Mouse (Mus musculus) heart, adult 9 months (tissue): ENCODE data around the gene Il17rd.

Experiments used
- DNase-seq, 2 experiments: peaks; one replicate each; pipeline ENCODE4 v3.0.0; 2022; ENCODE audit warnings: low spot score in 2 of 2

Il17rd gene

DNA sequence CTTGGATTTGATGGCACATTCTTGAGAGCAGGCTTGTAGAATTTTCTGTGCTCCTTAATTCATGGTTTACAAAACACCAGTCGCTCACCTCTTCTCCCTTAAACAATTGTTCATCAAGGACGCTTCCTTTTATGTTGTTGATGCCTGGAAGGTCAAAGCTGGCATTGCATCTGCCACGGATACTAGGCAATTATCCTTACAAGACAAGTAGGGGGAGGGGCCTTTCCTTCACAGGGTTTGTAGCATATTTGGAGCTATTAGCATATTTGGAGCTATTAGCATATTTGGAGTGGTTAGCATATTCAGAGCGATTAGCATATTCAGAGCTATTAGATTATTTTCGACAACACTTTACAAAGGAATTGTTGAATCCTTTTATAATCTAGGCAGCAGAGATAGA lies 55.5 kb downstream of the Il17rd start:
- no peak for DNase-seq

DNA sequence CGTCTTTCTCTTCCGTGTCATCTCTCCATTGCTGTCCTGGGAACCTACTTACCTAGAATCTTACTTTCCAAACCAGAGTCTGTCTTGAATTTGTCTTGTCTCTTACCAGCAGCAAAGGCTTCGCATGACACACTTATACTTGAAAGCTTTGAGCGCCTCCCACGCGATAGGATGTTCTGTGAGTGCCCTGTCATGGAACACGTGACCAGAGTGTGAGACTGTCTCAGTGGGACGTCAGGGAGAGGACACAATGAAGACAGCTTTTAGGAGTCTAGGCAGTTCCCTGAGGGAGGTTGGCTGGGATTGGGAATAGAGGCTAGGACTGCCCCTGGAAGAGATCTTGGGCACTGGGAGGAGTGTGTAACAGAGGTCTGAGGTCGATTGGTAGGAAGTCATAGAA lies 57.4 kb downstream of the Il17rd start:
- DNase-seq: no peak

DNA sequence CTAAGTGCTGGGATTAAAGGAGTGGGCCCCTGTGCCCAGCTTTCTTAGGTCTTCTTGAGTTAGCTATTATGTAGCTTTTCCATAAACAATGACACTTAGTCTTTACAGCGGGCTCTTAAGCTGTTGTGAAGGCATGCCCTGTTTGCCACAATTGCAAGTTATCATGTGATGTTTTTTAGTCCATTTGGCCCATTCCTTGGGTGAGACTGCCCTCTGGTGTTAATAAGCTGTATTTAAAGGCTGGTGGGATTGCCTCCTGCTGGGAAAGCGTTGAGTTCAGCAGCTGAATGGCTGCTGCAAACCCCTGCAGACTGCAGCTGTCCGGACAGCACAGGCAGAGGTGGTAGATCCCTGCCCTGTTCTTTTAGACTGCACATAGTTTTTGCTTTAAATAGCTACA lies 58.0 kb downstream of the Il17rd start:
- DNase-seq: peak; percentile 67 to 82

DNA sequence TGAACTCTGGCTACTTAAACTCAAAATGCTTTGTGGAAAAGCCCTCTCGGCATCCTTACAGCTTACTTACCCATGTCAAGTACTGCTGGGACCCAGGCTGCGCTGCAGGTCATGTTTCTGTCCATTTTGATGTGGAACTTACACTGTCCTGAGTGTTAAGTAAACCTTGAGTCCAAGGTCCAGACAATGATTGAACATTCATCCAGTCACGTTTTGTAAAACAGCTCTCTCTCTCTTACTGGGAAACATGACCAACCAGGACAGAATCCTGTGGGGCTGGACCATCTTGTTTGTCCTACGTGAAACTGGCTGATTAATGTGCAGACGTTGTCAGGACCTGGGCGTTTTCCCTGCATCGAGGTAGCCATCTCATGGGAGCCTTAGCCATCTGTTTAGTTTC lies 63.0 kb downstream of the Il17rd start:
- no peak for DNase-seq

DNA sequence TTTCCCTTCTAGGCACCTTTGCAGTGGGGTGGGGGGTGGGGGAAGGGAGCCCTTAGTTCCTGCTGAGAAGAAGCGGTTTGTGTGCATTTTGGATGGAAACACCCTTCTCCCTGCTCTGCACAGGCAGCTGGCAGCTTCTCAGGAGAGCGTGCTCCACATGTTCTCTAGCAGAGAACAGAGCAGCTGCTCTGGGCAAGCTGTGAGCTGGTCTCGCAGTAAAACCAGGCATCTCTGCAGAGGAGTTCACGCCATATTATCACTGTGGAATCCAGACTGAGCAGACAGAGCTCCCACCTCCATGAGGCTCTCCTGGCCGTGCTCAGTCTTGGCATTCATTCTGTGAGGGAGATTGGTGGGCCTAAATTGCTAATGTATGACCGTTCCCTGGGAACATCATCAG lies 64.0 kb downstream of the Il17rd start:
- no peak for DNase-seq

DNA sequence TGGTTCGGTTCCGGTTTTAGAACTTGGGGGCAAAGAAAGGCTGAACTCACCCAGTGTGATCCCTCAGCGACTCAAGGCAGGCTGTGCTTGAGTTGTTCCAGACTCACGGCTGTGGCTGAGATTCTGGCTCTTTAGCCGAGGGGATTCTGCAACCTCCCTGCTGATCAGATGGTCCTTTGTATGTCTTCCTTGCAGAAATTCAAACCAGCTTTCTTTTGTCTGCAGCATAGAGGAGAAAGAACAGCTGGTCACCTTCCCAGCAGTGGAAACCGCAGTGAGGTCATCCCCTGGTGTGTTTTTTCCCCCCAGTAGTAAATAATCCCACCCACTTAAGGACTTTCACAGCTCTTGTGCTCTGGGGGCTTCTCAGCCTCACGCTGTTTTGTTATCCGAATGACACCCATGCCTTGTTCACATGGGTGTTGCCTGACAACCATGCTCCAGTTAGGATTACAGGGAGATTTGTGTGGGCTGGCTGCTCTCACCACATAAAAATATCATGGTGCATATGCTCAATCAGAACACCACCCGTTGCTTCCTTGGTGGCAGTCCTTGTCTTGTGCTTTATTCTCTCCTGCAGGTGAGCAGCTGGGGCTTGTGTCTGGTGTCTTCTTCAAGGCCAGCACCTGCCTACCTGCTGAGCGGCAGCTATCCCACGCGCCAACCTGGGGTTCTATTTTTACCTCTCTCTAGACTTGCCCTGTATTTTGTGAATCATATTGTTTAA lies 67.2 kb downstream of the Il17rd start:
- DNase-seq: peak in 1 of 2 experiments; percentile 20

DNA sequence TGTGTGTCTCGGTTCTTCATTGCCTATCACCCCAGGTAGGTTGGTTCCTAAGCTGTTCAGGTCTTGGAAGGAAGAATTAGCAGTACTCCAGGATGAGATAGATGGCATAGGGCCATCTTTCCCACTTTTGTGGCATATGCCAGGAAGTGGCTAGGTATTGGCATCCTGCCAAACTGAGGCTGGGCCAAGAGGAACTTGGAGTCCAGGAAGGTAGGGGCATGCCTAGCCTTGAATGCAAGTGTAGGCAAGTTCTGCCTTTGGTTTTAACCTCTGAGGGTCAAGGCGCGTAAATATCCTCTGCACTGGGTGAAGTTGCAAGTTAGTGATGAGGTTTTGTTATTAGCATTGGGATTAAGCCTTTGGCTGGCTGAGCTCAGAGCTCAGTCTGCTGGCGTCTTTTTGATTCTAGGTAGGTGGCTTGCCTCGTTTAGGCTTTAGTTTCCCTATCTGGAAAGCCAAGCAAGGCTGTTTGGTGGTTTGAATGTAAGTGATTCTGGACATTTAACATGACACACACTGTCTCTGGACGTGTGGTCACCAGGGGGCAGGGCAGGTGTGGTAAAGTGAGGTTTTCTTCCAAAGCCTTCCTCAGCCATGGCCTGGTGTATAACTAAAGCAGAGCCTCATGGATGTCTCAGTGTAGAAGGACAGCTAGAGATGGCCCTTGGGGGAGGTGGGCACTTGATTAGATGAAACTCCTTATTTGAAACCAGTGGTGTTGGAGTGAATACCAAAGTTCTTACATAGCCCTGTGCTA lies 70.2 kb downstream of the Il17rd start:
- DNase-seq: no peak

DNA sequence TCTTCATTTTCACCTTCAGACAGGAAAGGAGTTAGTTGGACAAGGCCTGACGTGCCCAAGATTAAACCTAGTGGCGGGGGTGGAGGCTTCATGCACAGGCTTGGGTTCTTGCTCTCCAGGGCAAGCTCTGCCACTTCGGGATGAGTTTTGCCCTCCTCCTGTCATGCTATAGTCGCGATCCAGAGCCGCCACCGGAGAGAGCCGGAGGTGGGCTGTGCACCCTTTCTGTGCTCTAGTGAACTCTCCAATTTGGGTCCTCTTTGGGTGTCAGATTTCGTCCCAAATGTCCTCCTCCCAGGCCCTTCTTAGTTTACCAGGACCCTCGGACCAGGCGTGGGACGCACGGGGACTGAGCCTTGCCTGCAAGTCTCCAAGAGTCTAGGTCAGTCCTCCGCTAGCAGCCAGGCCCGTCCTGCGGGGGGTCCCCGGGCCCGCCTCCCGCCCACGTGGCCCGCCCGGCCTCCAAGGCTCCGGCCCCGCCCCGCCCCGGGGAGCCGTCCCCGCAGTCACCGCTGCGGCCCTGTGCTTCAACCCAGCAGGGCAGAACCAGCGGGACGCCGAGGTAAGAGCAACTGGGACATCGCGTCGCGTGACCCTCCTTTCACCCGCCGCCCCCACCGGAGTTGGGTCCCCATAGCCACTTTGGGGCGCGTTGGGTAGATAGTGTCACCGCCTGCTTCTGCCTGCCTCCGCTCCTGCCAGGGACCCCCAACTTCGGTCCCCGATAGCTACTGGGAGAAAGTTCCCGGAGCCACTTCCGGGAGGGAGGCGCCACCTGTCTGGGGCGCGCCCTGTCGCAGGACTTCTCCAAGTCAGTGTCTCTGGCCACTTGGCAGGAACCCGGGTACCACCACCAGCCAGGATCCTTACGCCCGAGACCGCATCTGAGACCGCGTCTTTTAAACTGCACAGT lies 75.9 kb downstream of the Il17rd start, which contains the start of gene Arhgef3:
TSS of gene Arhgef3 (plus strand) at position 538 of the 913 bp plus-strand sequence.
- DNase-seq: peak; percentile 72 to 73

DNA sequence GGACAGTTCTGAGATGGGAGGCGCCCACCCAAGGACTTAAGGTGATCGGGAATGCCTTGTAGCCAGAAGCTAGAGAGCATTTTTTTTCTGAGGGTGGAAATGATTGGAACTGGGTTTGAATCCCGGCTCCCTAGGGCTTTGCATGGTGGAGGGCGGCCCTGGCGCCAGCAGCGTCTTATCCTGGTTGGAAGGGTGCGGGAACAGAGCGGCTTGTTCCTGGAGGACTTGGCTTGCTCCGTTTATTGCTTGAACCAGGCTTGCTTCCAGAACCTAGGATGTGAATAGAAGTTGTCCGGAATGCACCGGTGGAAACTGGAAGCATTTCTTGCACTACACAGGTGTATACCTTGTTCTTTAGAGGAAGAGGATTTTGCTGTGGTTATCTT lies 76.5 kb downstream of the Il17rd start:
- peak; percentile 51 to 57 for DNase-seq

DNA sequence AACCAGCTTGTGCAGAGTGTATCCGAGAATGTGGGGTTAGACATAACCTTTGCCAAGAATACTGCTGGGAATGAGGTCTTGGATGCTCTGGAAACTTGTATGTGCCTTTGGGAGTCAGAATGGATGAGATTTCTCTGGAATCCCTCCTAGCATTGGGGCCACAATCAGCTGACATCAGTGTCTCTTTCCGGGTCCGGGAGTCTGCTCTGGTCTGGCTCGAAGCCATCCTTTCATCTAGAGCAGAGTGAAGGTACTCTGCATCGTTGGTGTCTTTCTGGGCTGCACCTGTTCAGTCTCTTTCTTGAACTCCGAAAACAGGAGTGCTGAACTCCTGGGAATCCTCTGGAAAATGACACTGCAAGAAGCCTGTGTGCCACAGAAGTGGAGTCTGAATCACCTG lies 77.2 kb downstream of the Il17rd start:
- no peak for DNase-seq

DNA sequence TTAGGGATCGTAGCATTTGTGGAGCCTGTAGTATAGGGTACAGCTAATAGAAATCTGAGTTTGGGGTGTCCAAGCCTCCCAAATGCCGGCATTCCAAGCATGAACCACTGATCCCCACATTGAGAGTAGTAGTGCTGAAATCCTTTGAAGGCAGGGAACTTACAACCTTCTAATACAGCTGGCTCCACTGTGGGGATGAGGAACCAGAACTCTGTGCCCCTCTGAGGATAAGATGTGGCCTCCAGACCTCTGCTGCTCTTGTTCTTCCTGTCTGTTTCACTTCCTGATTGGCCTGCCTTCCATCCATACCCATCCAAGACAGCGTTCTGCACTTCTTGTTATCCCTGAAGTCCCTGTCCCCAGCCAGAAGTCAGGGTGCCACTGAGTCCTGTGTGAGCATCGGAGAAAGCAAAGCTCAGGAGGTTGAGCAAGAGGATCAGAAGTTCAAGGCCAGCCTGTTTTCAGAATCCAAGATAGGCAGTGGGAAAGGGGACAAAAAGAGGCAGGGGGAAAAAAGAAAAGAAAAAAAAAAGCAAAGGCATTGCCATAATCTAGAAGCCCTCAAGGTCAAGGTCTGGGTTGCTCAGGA lies 77.9 kb downstream of the Il17rd start:
- no peak for DNase-seq

DNA sequence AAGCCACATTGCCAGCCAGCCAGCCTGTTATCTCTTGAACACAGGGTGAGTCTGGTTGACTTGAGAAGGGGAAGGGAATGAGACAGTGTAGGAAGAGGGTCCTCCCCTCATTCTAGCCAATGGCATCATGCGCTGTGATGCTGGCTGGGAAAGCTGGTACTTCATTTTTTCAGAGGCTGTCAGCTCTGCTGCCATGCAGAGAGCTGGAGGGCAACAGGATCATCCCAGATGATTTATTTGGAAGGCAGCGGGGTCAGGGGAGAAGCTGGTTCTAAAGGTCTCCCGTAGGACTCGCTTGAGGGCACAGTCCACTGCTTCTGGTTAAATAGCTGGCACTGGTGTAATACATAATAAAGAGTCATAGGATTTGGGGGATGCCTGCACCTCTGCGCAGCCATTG lies 79.8 kb downstream of the Il17rd start:
- no peak for DNase-seq

DNA sequence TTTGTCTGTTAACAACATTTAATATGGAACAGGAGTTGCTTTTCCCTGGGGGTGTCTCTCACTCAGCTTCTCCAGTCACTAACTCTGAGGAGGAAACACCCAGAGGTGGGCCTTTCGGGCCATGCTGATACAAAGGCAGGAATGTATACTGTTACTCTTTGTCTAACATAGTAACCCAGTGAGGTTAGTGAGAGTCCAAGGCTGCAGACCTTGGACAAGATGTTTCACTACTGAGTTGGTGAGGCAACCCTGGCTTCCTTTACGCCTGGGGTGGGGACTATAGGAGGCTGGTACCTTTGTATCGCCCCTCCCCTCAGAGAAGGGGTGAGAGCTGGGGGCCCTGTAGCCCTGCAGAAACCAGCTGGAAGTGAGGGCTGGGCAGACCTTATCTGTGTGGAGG lies 83.9 kb downstream of the Il17rd start:
- DNase-seq: no peak

DNA sequence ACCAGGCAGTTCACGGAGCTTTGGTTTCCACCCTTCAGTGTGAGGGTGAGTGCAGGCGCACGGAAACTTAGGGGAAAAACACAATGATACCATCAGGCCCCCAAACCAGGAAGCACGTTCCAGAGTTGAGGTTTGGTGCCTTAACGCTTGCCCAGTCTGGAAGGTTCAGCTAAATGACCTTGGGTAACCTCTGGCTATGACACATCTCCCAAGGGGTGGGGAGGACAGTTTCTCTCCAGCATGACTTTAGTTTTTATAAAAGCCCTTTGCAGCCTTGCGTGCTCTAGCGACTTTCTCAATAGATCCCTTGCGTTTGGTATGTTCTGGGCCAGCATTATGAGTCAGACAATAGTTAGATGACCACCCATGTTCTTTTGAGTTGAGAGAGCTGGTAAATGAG lies 84.8 kb downstream of the Il17rd start:
- DNase-seq: peak; percentile 68 to 78

DNA sequence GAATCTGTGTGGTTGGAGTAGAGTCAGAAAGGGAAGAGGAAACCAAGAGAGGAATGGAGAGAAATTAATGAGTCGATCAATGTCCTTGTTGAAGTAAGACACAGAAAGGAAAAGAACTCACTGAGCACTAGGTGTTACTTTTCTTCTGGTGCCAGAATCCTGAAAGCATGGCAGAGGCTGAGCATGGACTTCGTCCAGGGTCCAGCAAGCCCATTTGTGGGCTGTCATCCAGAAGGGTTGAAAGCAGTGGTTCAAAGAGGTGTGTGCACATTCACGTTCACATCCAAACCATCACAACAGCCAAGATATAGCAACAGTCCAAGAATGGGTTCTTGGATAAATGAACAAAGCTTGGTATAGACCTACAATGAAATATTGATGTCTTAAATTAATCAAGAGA lies 91.3 kb downstream of the Il17rd start:
- no peak for DNase-seq

DNA sequence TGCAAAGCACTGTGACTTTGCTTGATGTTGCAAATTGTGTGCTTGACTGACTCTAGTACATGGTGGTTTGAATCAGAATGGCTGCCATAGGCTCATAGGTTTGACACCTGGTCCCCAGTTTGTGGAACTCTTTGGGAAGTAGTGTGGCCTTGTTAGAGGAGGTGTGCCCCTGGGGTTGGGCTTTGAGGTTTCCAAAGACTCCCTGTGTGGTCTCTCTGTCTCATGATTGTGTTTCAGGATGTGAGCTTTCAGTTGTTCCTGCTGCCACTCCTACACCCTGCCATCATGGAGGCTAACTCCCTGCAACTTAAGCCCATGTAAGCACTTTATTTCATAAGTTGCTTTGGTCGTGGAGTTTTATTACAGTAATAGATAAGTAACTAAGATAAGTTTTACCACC lies 91.9 kb downstream of the Il17rd start:
- DNase-seq: no peak

DNA sequence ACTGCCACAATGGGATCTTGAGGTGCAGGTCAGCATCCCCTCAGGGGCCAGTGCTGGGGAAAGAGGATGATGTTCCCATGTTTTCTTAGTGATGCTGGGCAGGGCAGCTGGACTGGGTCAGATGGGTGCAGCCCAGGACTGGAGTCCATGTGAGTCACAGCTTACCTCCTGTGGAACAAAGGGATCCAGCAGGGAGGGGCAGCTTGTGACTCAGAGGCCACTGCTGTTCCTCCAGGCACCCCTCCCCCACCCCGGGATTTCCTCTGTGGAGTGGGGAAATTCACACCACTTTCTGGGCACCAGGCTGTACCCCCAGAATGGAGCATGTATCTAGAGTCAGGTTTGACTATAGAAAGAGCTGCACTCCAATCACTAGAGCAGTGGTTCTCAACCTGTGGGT lies 92.8 kb downstream of the Il17rd start:
- DNase-seq: no peak

DNA sequence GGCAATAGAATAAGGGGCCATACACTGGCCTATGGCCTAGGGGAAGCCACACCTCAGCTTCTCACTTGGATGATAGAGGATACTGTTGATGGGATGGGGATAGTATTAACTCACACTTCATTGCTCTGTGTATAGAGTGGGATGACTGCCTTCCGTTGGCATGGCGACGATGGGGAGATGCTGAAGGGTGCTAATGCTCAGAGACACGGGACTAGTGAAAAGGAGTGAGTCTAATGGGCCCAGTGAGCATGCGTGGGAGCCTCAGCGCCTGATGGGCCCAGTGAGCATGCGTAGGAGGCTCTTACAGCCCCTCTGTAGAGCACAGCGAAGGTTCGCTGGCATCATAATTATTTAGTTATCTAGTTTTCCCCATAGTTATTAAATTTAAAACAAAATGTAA lies 100.2 kb downstream of the Il17rd start:
- DNase-seq: no peak

DNA sequence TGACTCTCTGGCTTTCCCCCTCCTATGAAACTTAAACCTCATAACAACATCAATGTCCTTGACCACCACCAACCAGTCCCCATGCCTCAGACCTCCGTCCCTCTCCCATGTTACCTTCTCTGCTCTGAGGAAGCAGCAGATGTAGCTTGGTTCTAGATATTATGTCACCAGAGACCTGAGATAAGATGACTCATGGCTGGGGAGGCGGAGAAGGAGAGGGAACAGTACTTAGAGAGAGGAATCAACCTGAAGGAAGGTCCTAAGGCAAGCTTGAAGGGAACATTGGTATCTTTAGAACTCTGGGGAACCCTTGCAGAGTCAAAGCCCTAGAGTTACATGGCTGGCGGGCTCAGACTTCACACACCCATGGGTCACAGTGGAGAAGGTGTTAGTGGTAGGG lies 101.2 kb downstream of the Il17rd start:
- DNase-seq: no peak

DNA sequence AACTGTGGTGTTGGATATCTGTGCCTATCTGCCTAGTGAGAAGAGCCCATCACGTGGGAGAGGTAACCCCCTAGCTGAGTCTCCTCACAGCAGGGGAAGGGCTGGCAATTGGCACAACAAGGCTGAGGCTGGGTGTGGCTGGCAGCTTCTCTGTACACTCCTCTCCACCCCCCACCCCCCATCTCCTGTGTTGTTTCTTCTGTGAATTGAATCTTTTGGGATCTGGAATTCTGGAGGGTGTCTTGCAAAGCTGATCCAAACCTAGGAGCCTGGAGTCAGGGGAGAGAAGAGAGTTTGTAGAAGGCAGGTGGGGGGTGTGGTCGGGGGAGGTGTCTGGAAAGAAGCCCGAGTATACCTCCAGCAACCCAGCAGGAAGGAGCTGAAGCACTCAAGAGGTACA lies 102.7 kb downstream of the Il17rd start:
- no peak for DNase-seq

DNA sequence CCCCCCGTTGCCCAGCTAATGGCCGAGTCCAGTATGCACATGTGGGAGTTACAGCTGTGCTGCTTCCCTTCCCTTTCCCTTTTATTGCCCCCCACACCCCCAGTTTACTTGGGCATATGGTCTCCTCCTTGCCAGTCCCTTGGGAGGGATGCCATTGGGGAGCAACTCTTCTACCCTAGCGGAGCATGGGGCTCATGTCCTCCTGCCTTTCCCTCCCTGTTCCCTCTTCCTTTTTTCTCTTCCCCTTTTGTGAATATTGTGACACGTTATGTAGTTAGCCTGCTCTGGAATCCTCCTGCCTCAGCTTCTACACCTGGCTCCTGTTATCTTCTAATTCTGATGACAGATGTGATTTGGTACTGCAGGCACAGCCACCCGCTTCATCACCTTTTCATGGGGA lies 103.9 kb downstream of the Il17rd start:
- DNase-seq: no peak
